Mouse (Mus musculus) bone marrow, adult 2 months (tissue): Measurements from ENCODE around the gene Vmn2r66. TPM values are rescaled to one million over a fixed set of nuclear protein-coding genes. Genes with fewer than 3 reads are reported as not detected.

Source experiments
- H3K27ac ChIP-seq: fragments of 200-500 bp; 2 replicates; pipeline ENCODE4 v1.5.1; 2012; ENCODE audit warnings: low read depth, mild to moderate bottlenecking, control low read depth, inconsistent platforms, low read length; ENCODE audit not compliant: control insufficient read depth, poor library complexity, insufficient read depth
- H3K4me1 ChIP-seq: fragments of 200-500 bp; 2 replicates; pipeline ENCODE4 v1.6.1; 2011; ENCODE audit warnings: low read length; ENCODE audit not compliant: control insufficient read depth, insufficient read depth
- H3K4me3 ChIP-seq: fragments of 200-500 bp; replicated peaks from 2 replicates; pipeline ENCODE3; 2011; ENCODE audit warnings: mild to moderate bottlenecking, low read depth, low read length, control low read depth; ENCODE audit not compliant: control insufficient read depth
- CTCF ChIP-seq: fragments of 200-500 bp; IDR thresholded peaks from 2 replicates; pipeline ENCODE4 v1.5.1; 2011; ENCODE audit warnings: low read length, control low read depth; ENCODE audit not compliant: control insufficient read depth, insufficient read depth
- POLR2A ChIP-seq: fragments of 200-500 bp; IDR thresholded peaks from 2 replicates; pipeline ENCODE4 v1.6.1; 2011; ENCODE audit warnings: low read depth, mild to moderate bottlenecking, control low read depth, low read length, borderline replicate concordance; ENCODE audit not compliant: control insufficient read depth
- WGBS: fragments of 180-500 bp; shearing (Covaris S2); methylation state at CpG from one replicate; pipeline ENCODE4 v1.1.7; 2018; 5-methylcytosine and 5-hydroxymethylcytosine counted together
- polyA plus RNA-seq: library from polyadenylated mRNA; stranded (reverse); fragments of >200 nt; gene quantifications from 2 replicates; pipeline ENCODE4 v1.2.4, GENCODE M21; 2011; ENCODE audit warnings: low replicate concordance; ENCODE audit not compliant: missing spikeins, insufficient read depth, insufficient read length

Gene Vmn2r66
- not detected in 2 replicates for polyA plus RNA-seq

DNA sequence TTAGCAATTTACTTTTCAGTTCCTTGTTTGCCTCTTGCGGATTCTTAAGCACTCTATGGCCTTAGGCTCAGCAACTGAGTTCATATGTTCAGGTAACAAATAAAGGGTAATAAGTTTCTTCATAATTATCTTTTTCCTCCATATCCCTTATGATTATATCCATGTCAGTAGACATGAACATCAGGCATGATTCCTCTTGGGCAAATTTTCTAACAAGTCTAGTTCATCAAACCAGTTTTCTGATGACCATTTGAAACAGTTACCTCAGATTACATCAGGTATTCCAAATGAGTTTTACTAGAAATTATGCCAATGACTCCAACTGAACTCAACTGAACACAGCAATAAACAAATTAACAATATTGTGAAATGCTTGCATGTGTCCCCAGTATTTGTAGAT lies at the start of gene Vmn2r66:
Gene Vmn2r66 (minus strand): TSS at position 101 of the 400 bp plus-strand sequence.
- TF ChIP-seq POLR2A: no peak
- no peak for TF ChIP-seq CTCF
- H3K4me1 ChIP-seq: no peaks in the 10 kb centered on the region
- WGBS: 77% methylated on average over 1 of the region's 1 CpGs
- no peak within 1 kb of the TSS for H3K27ac ChIP-seq
- H3K4me3 ChIP-seq: no peak within 1 kb of the TSS

DNA sequence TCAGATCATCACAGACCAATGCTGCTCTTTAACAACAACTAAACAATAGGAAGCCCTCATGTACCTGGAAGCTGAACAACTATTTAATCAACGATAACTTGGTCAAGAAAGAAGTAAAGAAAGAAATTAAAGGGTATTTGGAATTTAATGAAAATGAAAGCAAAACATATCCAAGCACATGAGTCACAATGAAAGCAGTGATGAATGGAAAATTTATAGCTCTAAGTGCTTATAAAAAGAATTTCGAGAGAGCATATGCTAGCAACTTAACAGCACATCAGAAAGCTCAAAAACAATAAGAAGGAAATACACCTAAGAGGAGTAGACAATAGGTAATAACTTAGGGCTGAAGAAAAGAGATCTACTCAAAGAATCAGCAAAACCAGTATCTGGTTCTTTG lies 15.4 kb downstream of the Vmn2r66 start:
- Histone ChIP-seq H3K27ac (no peak overlapping the region), H3K4me3 (no peak overlapping the region), H3K4me1 (no peaks in the 10 kb centered on the region)
- no peak for TF ChIP-seq CTCF
- no peak for TF ChIP-seq POLR2A
- 55% methylated on average over 2 of the region's 2 CpGs for WGBS

DNA sequence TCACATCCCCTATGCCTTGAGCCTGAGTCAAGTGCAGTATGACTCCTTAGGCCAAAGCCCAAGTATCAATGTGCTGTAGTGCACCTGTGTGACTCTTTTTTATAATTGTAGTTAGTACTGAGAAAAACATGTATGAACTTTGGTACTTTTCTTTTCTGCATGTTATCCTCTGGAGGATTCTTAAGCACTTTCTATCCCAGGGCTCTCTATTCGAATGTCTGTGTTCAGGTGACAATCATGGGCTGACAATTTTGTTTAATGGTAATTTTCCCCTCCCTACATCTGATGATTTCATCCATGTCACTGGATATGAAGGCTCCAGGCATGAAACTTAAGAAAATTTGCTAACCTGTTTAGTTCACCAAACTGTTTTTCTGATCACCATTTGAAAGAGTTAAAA lies 48.1 kb downstream of the Vmn2r66 start, which contains the start of gene Vmn2r65:
Gene Vmn2r65 (minus strand): TSS at position 101 of the 400 bp plus-strand sequence.
- Histone ChIP-seq H3K4me3 (no peak within 1 kb of the TSS), H3K27ac (no peak within 1 kb of the TSS), H3K4me1 (no peaks in the 10 kb centered on the region)
- 27% methylated on average over 1 of the region's 1 CpGs for WGBS
- no peak for TF ChIP-seq POLR2A
- TF ChIP-seq CTCF: no peak

Other genes starting within 250 kb of the Vmn2r66 start
- gene Olfr291, start 158.7 kb downstream of the Vmn2r66 start, polyA plus RNA-seq: not detected in 2 replicates
- gene Vmn2r65, start 48.2 kb downstream of the Vmn2r66 start, polyA plus RNA-seq: not detected in 2 replicates
- not detected in 2 replicates for gene Vmn2r67, start 143.7 kb upstream of the Vmn2r66 start, polyA plus RNA-seq
- not detected in 2 replicates for gene Vmn2r68, start 225.5 kb upstream of the Vmn2r66 start, polyA plus RNA-seq